Mouse (Mus musculus) hindbrain, embryonic 10.5 days (tissue): Measurements from ENCODE around the gene Akap2. TPM values are rescaled to one million over a fixed set of nuclear protein-coding genes. Genes with fewer than 3 reads are reported as not detected.

Source experiments
- DNase-seq: peaks from one replicate; pipeline ENCODE4 v3.0.0-alpha.2; 2017; ENCODE audit warnings: low spot score
- H3K27ac ChIP-seq: fragments of 300-500 bp; sonication (generic); 2 replicates; pipeline ENCODE4 v1.5.1; 2016; ENCODE audit warnings: mild to moderate bottlenecking, moderate library complexity
- H3K27me3 ChIP-seq: fragments of 300-500 bp; sonication (generic); 2 replicates; pipeline ENCODE4 v1.6.1; 2016; ENCODE audit warnings: mild to moderate bottlenecking; ENCODE audit not compliant: poor library complexity, insufficient read depth, severe bottlenecking
- H3K36me3 ChIP-seq: fragments of 300-500 bp; sonication (generic); 2 replicates; pipeline ENCODE4 v1.6.1; 2016; ENCODE audit warnings: mild to moderate bottlenecking, moderate library complexity
- H3K4me1 ChIP-seq: fragments of 300-500 bp; sonication (generic); replicated peaks from 2 replicates; pipeline ENCODE4 v1.6.1; 2016; ENCODE audit warnings: mild to moderate bottlenecking
- H3K4me3 ChIP-seq: fragments of 300-500 bp; sonication (generic); 2 replicates; pipeline ENCODE4 v1.5.1; 2016; ENCODE audit warnings: mild to moderate bottlenecking, moderate library complexity
- H3K9me3 ChIP-seq: fragments of 300-500 bp; sonication (generic); 2 replicates; pipeline ENCODE4 v1.6.1; 2016; ENCODE audit warnings: mild to moderate bottlenecking, moderate library complexity
- WGBS: fragments of 180-500 bp; shearing (Covaris S2); methylation state at CpG from one replicate; pipeline ENCODE4 v1.1.7; 2016; 5-methylcytosine and 5-hydroxymethylcytosine counted together
- polyA plus RNA-seq: library from polyadenylated mRNA; unstranded; fragments of >200 nt; fragmentation: Nextera tagmentation; extraction: Ambion mirVana; gene quantifications from 2 replicates; pipeline ENCODE4 v1.2.1, GENCODE M21; 2016

Akap2 gene
- polyA plus RNA-seq, 1 experiment from 2014 or later, result 30.2 TPM

GRCm38 (mm10) chr4:57813576-57813945, 96.1 kb downstream of the Akap2 start:
- DNase-seq, result no peak
- Histone ChIP-seq H3K27ac (0 out of 2 replicates have a peak overlapping the region, but pooled peaks have one; percentile 40), H3K27me3 (no peaks in the 10 kb centered on the region), H3K4me1 (peaks cover 11% of the 10 kb centered on the region; the same call in 1 of the 2 replicates), H3K4me3 (no peak overlapping the region), H3K9me3 (no peaks in the 10 kb centered on the region), H3K36me3 (peaks cover 9% of the 10 kb centered on the region)
- 91% methylated on average over 4 of the region's 4 CpGs for WGBS

GRCm38 (mm10) chr4:57815355-57815754, 97.9 kb downstream of the Akap2 start:
- no peaks in the 10 kb centered on the region for H3K27me3 ChIP-seq
- H3K4me3 ChIP-seq, result no peak overlapping the region
- peaks cover 5% of the 10 kb centered on the region; the same call in 1 of the 2 replicates for H3K36me3 ChIP-seq
- H3K27ac ChIP-seq, result no peak overlapping the region
- WGBS, result 83% methylated on average over 2 of the region's 2 CpGs
- H3K9me3 ChIP-seq, result no peaks in the 10 kb centered on the region
- H3K4me1 ChIP-seq, result peaks cover 11% of the 10 kb centered on the region; the same call in 1 of the 2 replicates
- no peak for DNase-seq

GRCm38 (mm10) chr4:57816146-57816545, 98.7 kb downstream of the Akap2 start:
- Histone ChIP-seq H3K36me3 (peaks cover 5% of the 10 kb centered on the region; the same call in 1 of the 2 replicates), H3K27me3 (no peaks in the 10 kb centered on the region), H3K9me3 (no peaks in the 10 kb centered on the region), H3K27ac (no peak overlapping the region), H3K4me1 (peaks cover 15% of the 10 kb centered on the region), H3K4me3 (no peak overlapping the region)
- WGBS, result 93% methylated on average over 8 of the region's 8 CpGs
- no peak for DNase-seq

GRCm38 (mm10) chr4:57820839-57821374, 103.5 kb downstream of the Akap2 start:
- DNase-seq, result no peak
- no peaks in the 10 kb centered on the region for H3K9me3 ChIP-seq
- peak overlapping the region; percentile 82 for H3K27ac ChIP-seq
- H3K4me3 ChIP-seq, result no peak overlapping the region
- WGBS, result 89% methylated on average over 24 of the region's 24 CpGs
- peaks cover 49% of the 10 kb centered on the region for H3K4me1 ChIP-seq
- peaks cover under 1% of the 10 kb centered on the region; the same call in 1 of the 2 replicates for H3K27me3 ChIP-seq
- H3K36me3 ChIP-seq, result peaks cover 5% of the 10 kb centered on the region; the same call in 1 of the 2 replicates

GRCm38 (mm10) chr4:57821556-57822356, 104.3 kb downstream of the Akap2 start:
- Histone ChIP-seq H3K4me1 (peaks cover 57% of the 10 kb centered on the region), H3K27me3 (peaks cover 8% of the 10 kb centered on the region), H3K27ac (peak overlapping the region; percentile 82), H3K9me3 (no peaks in the 10 kb centered on the region), H3K4me3 (peak overlapping the region; percentile 11; the same call in 1 of the 2 replicates), H3K36me3 (peaks cover 5% of the 10 kb centered on the region; the same call in 1 of the 2 replicates)
- DNase-seq, result peak; percentile 27
- 18% methylated on average over 11 of the region's 11 CpGs for WGBS

- WGBS, result 87% methylated on average over 5 of the region's 5 CpGs
- peaks cover under 1% of the 10 kb centered on the region; the same call in 1 of the 2 replicates for H3K36me3 ChIP-seq
- DNase-seq, result no peak
Measured at GRCm38 (mm10) chr4:57822641-57823040, 105.2 kb downstream of the Akap2 start.

GRCm38 (mm10) chr4:57824626-57825240, 107.3 kb downstream of the Akap2 start:
- Histone ChIP-seq H3K9me3 (no peaks in the 10 kb centered on the region), H3K4me3 (0 out of 2 replicates have a peak overlapping the region, but pooled peaks have one; percentile 7)
- peak; percentile 81 for DNase-seq

More at GRCm38 (mm10) chr4:57822641-57823040, 105.2 kb downstream of the Akap2 start:
- Histone ChIP-seq H3K4me1 (peaks cover 59% of the 10 kb centered on the region), H3K27me3 (peaks cover 8% of the 10 kb centered on the region), H3K9me3 (no peaks in the 10 kb centered on the region), H3K27ac (peak overlapping the region; percentile 86; the same call in 1 of the 2 replicates), H3K4me3 (no peak overlapping the region)

GRCm38 (mm10) chr4:57826272-57826671, 108.8 kb downstream of the Akap2 start:
- H3K4me1 ChIP-seq, result peaks cover 78% of the 10 kb centered on the region
- WGBS, result 88% methylated on average over 7 of the region's 7 CpGs
- peaks cover 13% of the 10 kb centered on the region for H3K27me3 ChIP-seq

More at GRCm38 (mm10) chr4:57824626-57825240, 107.3 kb downstream of the Akap2 start:
- peak overlapping the region; percentile 86 for H3K27ac ChIP-seq
- H3K27me3 ChIP-seq, result peaks cover 8% of the 10 kb centered on the region
- H3K36me3 ChIP-seq, result no peaks in the 10 kb centered on the region
- H3K4me1 ChIP-seq, result peaks cover 73% of the 10 kb centered on the region
- WGBS, result 27% methylated on average over 8 of the region's 8 CpGs

GRCm38 (mm10) chr4:57829131-57829530, 111.7 kb downstream of the Akap2 start:
- no peak for DNase-seq
- Histone ChIP-seq H3K36me3 (no peaks in the 10 kb centered on the region), H3K27me3 (peaks cover 13% of the 10 kb centered on the region), H3K27ac (peak overlapping the region; percentile 4; the same call in 1 of the 2 replicates), H3K4me1 (peaks cover 81% of the 10 kb centered on the region), H3K9me3 (no peaks in the 10 kb centered on the region), H3K4me3 (no peak overlapping the region)
- 80% methylated on average over 9 of the region's 9 CpGs for WGBS

More at GRCm38 (mm10) chr4:57826272-57826671, 108.8 kb downstream of the Akap2 start:
- H3K27ac ChIP-seq, result peak overlapping the region; percentile 86
- DNase-seq, result no peak
- no peak overlapping the region for H3K4me3 ChIP-seq
- H3K36me3 ChIP-seq, result no peaks in the 10 kb centered on the region
- H3K9me3 ChIP-seq, result no peaks in the 10 kb centered on the region

GRCm38 (mm10) chr4:57829740-57830139, 112.3 kb downstream of the Akap2 start:
- Histone ChIP-seq H3K9me3 (no peaks in the 10 kb centered on the region), H3K27ac (no peak overlapping the region), H3K4me1 (peaks cover 79% of the 10 kb centered on the region), H3K36me3 (no peaks in the 10 kb centered on the region), H3K27me3 (peaks cover 13% of the 10 kb centered on the region), H3K4me3 (no peak overlapping the region)
- 85% methylated on average over 3 of the region's 3 CpGs for WGBS
- no peak for DNase-seq

- Histone ChIP-seq H3K27me3 (peaks cover 4% of the 10 kb centered on the region; the same call in 1 of the 2 replicates), H3K4me1 (peaks cover 64% of the 10 kb centered on the region), H3K36me3 (no peaks in the 10 kb centered on the region), H3K27ac (peak overlapping the region; percentile 77), H3K9me3 (no peaks in the 10 kb centered on the region), H3K4me3 (no peak overlapping the region)
- no peak for DNase-seq
- WGBS, result 62% methylated on average over 7 of the region's 7 CpGs
Measured at GRCm38 (mm10) chr4:57832318-57832717, 114.9 kb downstream of the Akap2 start.

- H3K27ac ChIP-seq, result peak overlapping the region; percentile 77
- peak; percentile 44 for DNase-seq
- peaks cover 63% of the 10 kb centered on the region for H3K4me1 ChIP-seq
- no peaks in the 10 kb centered on the region for H3K36me3 ChIP-seq
- no peaks in the 10 kb centered on the region for H3K9me3 ChIP-seq
- 51% methylated on average over 4 of the region's 4 CpGs for WGBS
- no peak overlapping the region for H3K4me3 ChIP-seq
- peaks cover 4% of the 10 kb centered on the region; the same call in 1 of the 2 replicates for H3K27me3 ChIP-seq
Measured at GRCm38 (mm10) chr4:57833060-57833459, 115.6 kb downstream of the Akap2 start.
